Mouse (Mus musculus) gastrocnemius, adult 2 months (tissue): ENCODE measurements around the gene BC061237. TPM values are rescaled to one million over a fixed set of nuclear protein-coding genes. Genes with fewer than 3 reads are reported as not detected.
"Not testable (repeated sequence)": the region's sequence is repeated elsewhere in the genome, so short reads cannot be mapped to it uniquely, and the experiment has no call there.

ENCODE experiments used
- DNase-seq: peaks from one replicate; pipeline ENCODE4 v3.0.0; 2022
- H3K27ac ChIP-seq: fragments of 200-600 bp; 2 replicates; pipeline ENCODE4 v1.8.1; 2022; ENCODE audit warnings: mild to moderate bottlenecking
- H3K4me3 ChIP-seq: fragments of 200-600 bp; 2 replicates; pipeline ENCODE4 v1.8.1; 2022; ENCODE audit warnings: mild to moderate bottlenecking, moderate library complexity
- intact Hi-C: fragments of 180-260 bp; cut with DNase I; formaldehyde crosslinking; loops from one replicate; pipeline ENCODE4 v1.15.1; 2025
- long read RNA-seq, 2 experiments: library from polyadenylated mRNA; stranded (forward); transcript quantifications; one replicate each; pipeline ENCODE4 v2.0.0; 2021
- total RNA-seq, 2 experiments: library from RNA; stranded (reverse); gene quantifications; 2 replicates each; pipeline ENCODE4 v1.2.3; 2021

BC061237 gene
- not detected for total RNA-seq
- long read RNA-seq, experiment 1 = 0 reads
- long read RNA-seq, experiment 2 = 0 reads

DNA sequence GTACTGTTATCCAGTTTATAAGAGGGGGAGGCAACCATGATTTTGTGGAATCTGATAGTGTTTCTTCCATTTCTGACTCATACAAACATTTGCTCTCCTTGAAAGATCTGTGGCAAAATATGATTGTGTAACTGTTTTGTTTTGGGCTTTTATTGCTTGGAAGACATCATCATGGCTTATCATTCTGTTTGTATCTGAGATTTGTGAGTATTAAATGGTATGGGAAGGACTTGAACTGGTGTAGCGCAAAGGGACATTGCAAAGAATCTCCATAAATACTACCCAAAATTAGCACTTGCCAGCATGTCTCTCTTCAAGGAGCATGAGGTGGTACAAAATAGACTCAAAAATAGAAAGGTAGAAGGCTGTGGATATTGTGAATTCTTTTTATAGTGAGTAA is at the start of gene BC061237:
BC061237 (plus strand) TSS at position 301 of the 400 bp plus-strand sequence.
- DNase-seq, H3K27ac ChIP-seq, intact Hi-C loops, H3K4me3 ChIP-seq: not testable (repeated sequence)

DNA sequence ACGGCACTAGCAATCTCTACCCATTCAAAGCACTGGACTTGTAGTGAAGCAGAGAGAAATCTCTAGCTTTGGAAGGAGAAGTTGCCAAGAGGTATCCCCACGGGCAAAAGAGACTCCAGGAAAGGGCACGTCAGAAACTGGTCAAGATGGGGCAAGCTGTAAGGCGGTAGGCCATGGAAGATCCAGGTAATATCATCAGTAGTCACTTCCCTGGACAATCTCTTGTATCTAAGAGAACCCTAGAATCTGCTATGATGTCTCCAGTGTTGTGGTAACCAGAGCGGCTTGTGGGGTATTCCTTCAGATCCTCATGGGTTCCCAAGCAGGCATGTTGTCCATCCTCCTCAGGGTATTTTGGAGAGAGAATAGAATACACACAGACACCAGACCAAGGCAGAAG is 25.7 kb downstream of the BC061237 start, which contains the start of gene Gm17093:
Gm17093 (plus strand) TSS at position 301 of the 400 bp plus-strand sequence.
- H3K4me3 ChIP-seq, H3K27ac ChIP-seq, intact Hi-C loops, DNase-seq: not testable (repeated sequence)

DNA sequence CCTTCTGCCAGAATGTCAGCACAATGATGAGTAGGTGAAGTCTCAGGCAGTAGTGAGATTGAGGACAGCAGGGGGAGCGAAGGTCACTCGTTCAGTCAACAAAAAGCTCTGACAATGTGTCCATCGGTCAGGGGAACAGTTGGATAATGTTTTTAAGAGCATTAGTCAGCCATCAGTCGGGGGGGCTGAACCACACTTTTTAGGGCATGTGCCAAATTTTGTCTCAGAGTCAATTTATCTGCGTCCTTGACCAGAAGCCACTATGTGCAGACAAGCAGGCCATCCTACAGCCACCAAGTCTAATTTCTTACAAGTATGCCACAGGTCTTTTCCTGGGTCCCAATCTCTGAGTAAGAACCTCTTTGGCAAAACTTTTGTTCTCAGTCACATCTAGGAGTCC is 55.7 kb downstream of the BC061237 start:
- intact Hi-C loops, H3K27ac ChIP-seq, H3K4me3 ChIP-seq, DNase-seq: not testable (repeated sequence)

Other genes starting within 250 kb of the BC061237 start
- not detected for gene Gm8220, start 206.9 kb upstream of the BC061237 start, total RNA-seq
- gene Gm5930, start 153.9 kb upstream of the BC061237 start, total RNA-seq = not detected
- not detected for gene Gm8229, start 127.1 kb upstream of the BC061237 start, total RNA-seq
- not detected for gene Gm3371, start 81.8 kb upstream of the BC061237 start, total RNA-seq
- gene Gm8232, start 58.8 kb upstream of the BC061237 start, total RNA-seq = not detected
- gene Gm17093, start 25.8 kb downstream of the BC061237 start, total RNA-seq = not detected
- not detected for gene Gm8247, start 90.7 kb downstream of the BC061237 start, total RNA-seq
- not detected for gene Gm5624, start 135.5 kb downstream of the BC061237 start, total RNA-seq
- not detected for gene Gm8257, start 214.0 kb downstream of the BC061237 start, total RNA-seq